Mouse (Mus musculus) lung, postnatal 0 days (tissue): Measurements from ENCODE around the gene Krtap5-5. TPM values are rescaled to one million over a fixed set of nuclear protein-coding genes. Genes with fewer than 3 reads are reported as not detected.
"Not testable (repeated sequence)": the region's sequence is repeated elsewhere in the genome, so short reads cannot be mapped to it uniquely, and the experiment has no call there.

Experiments used
- ATAC-seq: fragments of 200-750 bp; cut with Nextera tagmentation; 2 replicates; pipeline ENCODE4 v1.8.0; 2017; ENCODE audit warnings: moderate library complexity
- DNase-seq: peaks from one replicate; pipeline ENCODE4 v3.0.0-alpha.2; 2016; ENCODE audit warnings: low spot score
- H3K27ac ChIP-seq: fragments of 300-500 bp; sonication (generic); 2 replicates; pipeline ENCODE4 v1.5.1; 2014; ENCODE audit warnings: antibody characterized with exemption, mild to moderate bottlenecking, low read length, mixed read lengths
- H3K27me3 ChIP-seq: fragments of 300-500 bp; sonication (generic); replicated peaks from 2 replicates; pipeline ENCODE4 v1.6.1; 2014; ENCODE audit warnings: low read length, mixed read lengths; ENCODE audit not compliant: insufficient read depth
- H3K36me3 ChIP-seq: fragments of 300-500 bp; sonication (generic); 2 replicates; pipeline ENCODE4 v1.6.1; 2014; ENCODE audit warnings: low read length, mixed read lengths; ENCODE audit not compliant: insufficient read depth
- H3K4me1 ChIP-seq: fragments of 300-500 bp; sonication (generic); 2 replicates; pipeline ENCODE4 v1.6.1; 2014; ENCODE audit warnings: antibody characterized with exemption, low read depth, low read length, mixed read lengths; ENCODE audit not compliant: insufficient read depth
- H3K4me2 ChIP-seq: fragments of 300-500 bp; sonication (generic); replicated peaks from 2 replicates; pipeline ENCODE4 v1.6.1; 2014; ENCODE audit warnings: low read depth, mild to moderate bottlenecking, low read length, moderate library complexity, mixed read lengths
- H3K4me3 ChIP-seq: fragments of 300-500 bp; sonication (generic); 2 replicates; pipeline ENCODE4 v1.5.1; 2014; ENCODE audit warnings: low read depth, low read length
- H3K9ac ChIP-seq: fragments of 300-500 bp; sonication (generic); replicated peaks from 2 replicates; pipeline ENCODE4 v1.6.1; 2014; ENCODE audit warnings: low read depth, mild to moderate bottlenecking
- H3K9me3 ChIP-seq: fragments of 300-500 bp; sonication (generic); 2 replicates; pipeline ENCODE4 v1.6.1; 2016; ENCODE audit warnings: low read length, mixed read lengths
- CTCF ChIP-seq: IDR thresholded peaks from 2 replicates; pipeline ENCODE4 v1.5.1; 2016; ENCODE audit warnings: antibody characterized with exemption, mild to moderate bottlenecking
- EP300 ChIP-seq: IDR thresholded peaks from 2 replicates; pipeline ENCODE4 v1.6.1; 2016; ENCODE audit warnings: antibody characterized with exemption, mild to moderate bottlenecking, control low read depth
- WGBS: fragments of 180-500 bp; shearing (Covaris S2); extraction: QIAGEN DNeasy Blood & Tissue Kit; methylation state at CpG from one replicate; pipeline ENCODE4 v1.1.7; 2014; 5-methylcytosine and 5-hydroxymethylcytosine counted together
- polyA plus RNA-seq: library from polyadenylated mRNA; unstranded; fragments of >200 nt; fragmentation: Nextera tagmentation; extraction: Ambion mirVana; gene quantifications from 2 replicates; pipeline ENCODE4 v1.2.1, GENCODE M21; 2015

The Krtap5-5 gene
- polyA plus RNA-seq, 1 experiment from 2014 or later = not detected

GRCm38 (mm10) chr7:142240978-142241377 is 11.2 kb upstream of the Krtap5-5 start, which contains the start of gene Gm40460:
TSS of gene Gm40460 (minus strand) at chr7:142241078.
- H3K27ac ChIP-seq = no peak within 1 kb of the TSS
- H3K9me3 ChIP-seq = no peaks in the 10 kb centered on the region
- H3K9ac ChIP-seq = no peak within 1 kb of the TSS
- H3K4me3 ChIP-seq = no peak within 1 kb of the TSS
- no peak for ATAC-seq
- 50% methylated on average over 2 of the region's 2 CpGs for WGBS
- H3K4me1 ChIP-seq = no peaks in the 10 kb centered on the region
- TF ChIP-seq EP300 (no peak), CTCF (no peak)
- H3K4me2 ChIP-seq = no peak within 1 kb of the TSS
- no peak for DNase-seq
- H3K27me3 ChIP-seq = no peaks in the 10 kb centered on the region
- no peaks in the 10 kb centered on the region for H3K36me3 ChIP-seq

DNA sequence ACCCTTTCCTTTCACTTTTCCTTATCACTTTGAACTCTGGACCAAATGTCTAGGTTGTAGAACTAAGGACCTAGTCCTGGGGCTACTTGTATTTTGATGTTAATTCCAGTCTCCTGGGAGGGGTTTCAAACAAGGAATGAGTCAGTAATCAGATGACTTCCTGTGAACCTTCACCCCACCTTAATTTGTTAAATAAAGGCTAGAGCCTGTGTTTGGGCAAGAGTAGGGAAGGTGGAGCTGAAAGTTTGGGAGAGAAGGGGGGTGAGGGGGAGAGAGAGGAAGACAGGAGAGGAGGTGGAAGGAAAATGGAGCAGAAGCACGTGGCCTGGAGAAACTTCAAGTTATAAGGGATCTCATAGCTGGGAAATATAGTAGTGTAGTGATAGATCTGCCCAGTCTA is 1.8 kb upstream of the Krtap5-5 start:
- Histone ChIP-seq H3K4me3 (no peak overlapping the region), H3K9ac (no peak overlapping the region), H3K36me3 (no peaks in the 10 kb centered on the region), H3K4me1 (no peaks in the 10 kb centered on the region), H3K4me2 (no peak overlapping the region), H3K27ac (no peak overlapping the region), H3K9me3 (no peaks in the 10 kb centered on the region), H3K27me3 (no peaks in the 10 kb centered on the region)
- DNase-seq (no peak), ATAC-seq (no peak)
- WGBS = 20% methylated on average over 1 of the region's 1 CpGs
- TF ChIP-seq EP300 (no peak), CTCF (no peak)

GRCm38 (mm10) chr7:142224518-142224917 is 5.3 kb downstream of the Krtap5-5 start:
- WGBS = 18% methylated on average over 2 of the region's 2 CpGs
- no peak overlapping the region for H3K4me3 ChIP-seq
- no peaks in the 10 kb centered on the region for H3K27me3 ChIP-seq
- TF ChIP-seq CTCF (no peak), EP300 (no peak)
- H3K4me1 ChIP-seq = no peaks in the 10 kb centered on the region
- ATAC-seq (no peak), DNase-seq (no peak)
- H3K9ac ChIP-seq = no peak overlapping the region
- no peaks in the 10 kb centered on the region for H3K36me3 ChIP-seq
- no peak overlapping the region for H3K4me2 ChIP-seq
- H3K27ac ChIP-seq = no peak overlapping the region
- no peaks in the 10 kb centered on the region for H3K9me3 ChIP-seq

- H3K27ac ChIP-seq, ATAC-seq, H3K4me2 ChIP-seq, H3K27me3 ChIP-seq, H3K9me3 ChIP-seq, H3K9ac ChIP-seq, DNase-seq, H3K4me3 ChIP-seq, H3K4me1 ChIP-seq, H3K36me3 ChIP-seq: not testable (repeated sequence)
- 29% methylated on average over 1 of the region's 1 CpGs for WGBS
Measured at GRCm38 (mm10) chr7:142212136-142212535, 17.6 kb downstream of the Krtap5-5 start.

DNA sequence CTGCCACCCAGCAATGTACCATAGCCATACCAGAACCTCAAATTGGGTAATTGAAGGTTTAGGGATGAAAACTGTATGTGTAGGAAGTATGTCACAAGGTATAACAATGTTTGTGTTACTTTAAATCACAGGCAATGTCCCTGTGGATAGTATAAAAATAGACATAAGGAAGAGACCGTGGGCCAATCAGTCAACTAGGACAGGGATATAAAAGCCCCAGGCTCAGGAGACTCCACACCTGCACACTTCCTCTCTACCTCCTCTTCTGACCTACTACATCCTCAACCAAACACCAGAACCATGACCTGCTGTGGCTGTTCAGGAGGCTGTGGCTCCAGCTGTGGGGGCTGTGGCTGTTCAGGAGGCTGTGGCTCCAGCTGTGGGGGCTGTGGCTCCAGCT is 18.2 kb downstream of the Krtap5-5 start, which contains the start of gene Gm7579:
Gene Gm7579, plus strand, starts transcription at position 301 of the 400 bp plus-strand sequence.
- H3K36me3 ChIP-seq = no peaks in the 10 kb centered on the region
- no peaks in the 10 kb centered on the region for H3K4me1 ChIP-seq
- H3K27ac ChIP-seq = no peak within 1 kb of the TSS
- DNase-seq (no peak), ATAC-seq (no peak)
- no peaks in the 10 kb centered on the region for H3K9me3 ChIP-seq
- no peak within 1 kb of the TSS for H3K4me3 ChIP-seq
- no peaks in the 10 kb centered on the region for H3K27me3 ChIP-seq
- TF ChIP-seq EP300 (no peak), CTCF (no peak)
- H3K4me2 ChIP-seq = no peak within 1 kb of the TSS
- no peak within 1 kb of the TSS for H3K9ac ChIP-seq
- 65% methylated on average over 1 of the region's 1 CpGs for WGBS

DNA sequence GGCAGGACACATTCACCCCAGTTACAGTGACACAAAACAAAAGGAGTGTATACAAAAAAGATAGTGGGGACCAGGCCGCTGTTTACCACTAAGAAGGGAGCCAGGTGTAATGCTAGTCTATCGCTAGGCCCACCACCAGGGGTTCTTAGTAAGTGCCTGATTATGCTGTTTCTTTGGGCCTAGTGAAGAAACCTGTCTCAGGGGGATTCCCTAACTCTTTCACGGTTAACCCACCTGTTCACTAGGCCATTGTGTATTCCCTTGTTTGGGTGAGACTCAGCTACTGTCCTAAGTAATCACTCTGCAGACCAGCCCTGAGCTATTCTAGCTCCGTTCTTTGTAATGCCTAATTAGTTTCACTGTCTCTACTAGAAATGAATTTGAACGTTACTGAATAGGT is 22.9 kb downstream of the Krtap5-5 start:
- H3K36me3 ChIP-seq, ATAC-seq, DNase-seq, H3K4me3 ChIP-seq, H3K9me3 ChIP-seq, H3K27me3 ChIP-seq, H3K4me1 ChIP-seq, H3K9ac ChIP-seq, H3K27ac ChIP-seq, H3K4me2 ChIP-seq: not testable (repeated sequence)
- WGBS = 78% methylated on average over 5 of the region's 5 CpGs

DNA sequence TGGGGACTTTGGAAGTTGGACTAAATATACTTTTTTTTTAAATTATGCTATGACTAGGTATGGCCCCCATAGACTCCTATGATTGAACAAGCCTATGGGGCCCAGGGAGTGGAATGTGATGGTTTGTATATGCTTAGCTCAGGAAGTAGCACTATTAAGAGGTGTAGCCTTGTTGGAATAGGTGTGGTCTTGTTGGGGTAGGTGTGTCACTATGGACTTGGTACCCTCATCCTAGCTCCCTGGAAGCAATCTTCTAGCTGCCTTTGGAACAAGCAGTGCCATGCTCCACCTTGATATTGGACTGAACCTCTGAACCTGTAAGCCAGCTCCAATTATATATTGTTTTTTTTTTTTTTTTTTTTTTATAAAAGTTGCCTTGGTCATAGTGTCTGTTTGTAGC is 24.3 kb downstream of the Krtap5-5 start:
- no peak overlapping the region for H3K27ac ChIP-seq
- no peak overlapping the region for H3K9ac ChIP-seq
- ATAC-seq (no peak), DNase-seq (no peak)
- TF ChIP-seq CTCF = no peak
- no peak for TF ChIP-seq EP300
- H3K27me3 ChIP-seq = no peaks in the 10 kb centered on the region
- H3K4me3 ChIP-seq = no peak overlapping the region
- no peaks in the 10 kb centered on the region for H3K36me3 ChIP-seq
- H3K4me1 ChIP-seq = no peaks in the 10 kb centered on the region
- no peaks in the 10 kb centered on the region for H3K9me3 ChIP-seq
- no peak overlapping the region for H3K4me2 ChIP-seq
